Mouse (Mus musculus): ENCODE measurements at regions not wholly inside any gene's neighbourhood (a gene's known extent, or its start where the extent isn't known, plus 50 kb on each side); places are given as distances from the start of the nearest gene placed in this dataset.

- TF ChIP-seq CTCF (conservative IDR thresholded peaks at IDR 0.05; ENCODE audit: insufficient read depth, insufficient read length, low read depth, low read length) (no peak), POLR2A (IDR thresholded peaks at IDR 0.05; ENCODE audit: low read depth, low read length) (no peak)
Measured at GRCm38 (mm10) chr17:42120759-42121158, 195.0 kb upstream of the Ptchd4 start.

Data from kidney, adult 2 months (tissue).